In the genomic region with DNA sequence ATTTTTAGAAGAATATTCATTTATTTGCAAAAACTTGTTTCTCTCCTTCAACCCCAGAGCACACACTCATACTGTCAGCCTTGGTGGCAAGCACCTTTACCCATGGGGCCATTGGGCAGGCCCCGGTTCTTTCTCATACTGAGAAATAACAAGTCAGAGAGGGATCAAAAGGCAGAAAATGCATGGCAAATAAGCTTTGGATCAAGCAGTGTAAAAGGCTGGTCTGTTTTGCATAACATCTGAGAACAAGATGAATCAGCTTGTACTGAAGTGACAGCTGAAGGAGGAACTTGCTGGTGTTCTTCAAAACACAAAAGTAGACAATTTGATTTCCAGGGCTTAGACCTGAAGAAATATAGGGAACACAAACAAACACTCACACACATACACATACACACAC, we compare ENCODE assay signal across 1 mouse cellular context.
A peak's percentile ranks its signal among the peaks of the same experiment; 100 is the strongest.
TF ChIP-seq lines count a peak whose summit lies in the region.

No protein-coding gene starts in this region.

TF ChIP-seq in CH12.LX, 34 proteins besides CTCF, POLR2A, EP300 and RAD21 (continued from another document):
- TF ChIP-seq IRF4 (IDR thresholded peaks at IDR 0.05; ENCODE audit: low read depth, low read length): peak; percentile 98
- no peak for TF ChIP-seq USF1 (IDR thresholded peaks at IDR 0.05; ENCODE audit: low read depth, low read length)
- TF ChIP-seq HCFC1 (IDR thresholded peaks at IDR 0.05; ENCODE audit: low read depth, low read length): peak; percentile 20; the same call in 1 of the 2 replicates
- no peak for TF ChIP-seq ZKSCAN1 (IDR thresholded peaks at IDR 0.05; ENCODE audit: borderline replicate concordance, low read depth, low read length)
- 0 out of 2 replicates have a peak, but pooled peaks have one; percentile 34 for TF ChIP-seq E2F4 (IDR thresholded peaks at IDR 0.05; ENCODE audit: insufficient replicate concordance, low read depth, low read length)
- TF ChIP-seq MXI1 (IDR thresholded peaks at IDR 0.05; ENCODE audit: low read depth, low read length): peak; percentile 72; the same call in 1 of the 2 replicates
- peak; percentile 53; the same call in 1 of the 2 replicates for TF ChIP-seq ZMIZ1 (IDR thresholded peaks at IDR 0.05; ENCODE audit: low read depth, low read length)
- no peak for TF ChIP-seq PAX5 (IDR thresholded peaks at IDR 0.05; ENCODE audit: low read length)
- peak; percentile 95 for TF ChIP-seq JUN (IDR thresholded peaks at IDR 0.05; ENCODE audit: insufficient read depth, low read depth, low read length)
- TF ChIP-seq SMC3 (IDR thresholded peaks at IDR 0.05; ENCODE audit: low read depth, low read length): no peak
- TF ChIP-seq NELFE (IDR thresholded peaks at IDR 0.05; ENCODE audit: low read depth, low read length): no peak
- no peak for TF ChIP-seq ZC3H11A (IDR thresholded peaks at IDR 0.05; ENCODE audit: low read depth, low read length)
- TF ChIP-seq NRF1 (IDR thresholded peaks at IDR 0.05; ENCODE audit: low read depth, low read length): no peak
